Mouse (Mus musculus) ES-Bruce4 (cell line): ENCODE results near the gene 4932438H23Rik.

Experiments used
- CTCF ChIP-seq: IDR thresholded peaks from one replicate; pipeline ENCODE4 v1.8.1; 2011; ENCODE audit warnings: low read depth, low read length
- EP300 ChIP-seq: IDR thresholded peaks from 2 replicates; pipeline ENCODE4 v1.6.1; 2011; ENCODE audit warnings: low read depth, low read length; ENCODE audit not compliant: insufficient read depth
- POLR2A ChIP-seq: IDR thresholded peaks from one replicate; pipeline ENCODE4 v1.8.1; 2011; ENCODE audit warnings: low read length; ENCODE audit not compliant: insufficient read depth

DNA sequence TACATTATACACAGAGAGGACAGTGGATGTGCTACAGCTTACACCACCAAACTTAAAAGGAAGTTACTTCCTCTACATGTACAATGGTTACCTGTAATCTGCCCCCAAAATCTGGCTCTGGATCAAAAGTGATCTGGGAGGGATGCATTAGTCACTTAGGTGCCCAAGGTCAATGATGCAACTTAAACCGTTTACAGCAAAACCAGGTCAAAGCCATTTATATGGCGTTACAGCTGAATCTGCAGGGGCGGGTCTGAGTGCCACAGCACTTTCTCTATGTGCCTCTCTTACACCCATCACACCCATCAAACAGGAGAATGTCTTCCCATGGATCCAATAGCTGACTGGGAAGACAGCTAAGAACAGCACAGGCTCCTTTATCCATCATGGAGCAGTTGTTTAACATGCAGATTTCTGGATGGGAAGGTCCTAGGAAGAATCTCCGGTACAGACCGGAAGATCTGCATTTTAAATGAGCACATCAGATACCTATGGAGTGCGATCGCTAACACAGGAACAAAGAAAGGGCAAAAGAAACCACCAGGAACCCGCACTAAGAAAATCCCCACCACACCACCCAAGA lies 65.7 kb downstream of the 4932438H23Rik start:
- no peak for TF ChIP-seq CTCF
- no peak for TF ChIP-seq POLR2A
- TF ChIP-seq EP300 = no peak
